Mouse (Mus musculus): ENCODE results near the gene Stxbp2.
A peak's percentile ranks its signal among the peaks of the same experiment; 100 is the strongest.

- TF ChIP-seq CTCF (IDR thresholded peaks at IDR 0.05; ENCODE audit: borderline replicate concordance, extremely low read depth, insufficient read depth, insufficient read length) = peak; percentile 43; the same call in 1 of the 2 replicates
- no peak for TF ChIP-seq POLR2A (IDR thresholded peaks at IDR 0.05; ENCODE audit: borderline replicate concordance, extremely low read depth, insufficient read depth, insufficient read length, poor library complexity, severe bottlenecking)
Observed at GRCm38 (mm10) chr8:3628014-3628413, 2.7 kb upstream of the Stxbp2 start.
